Mouse (Mus musculus) lung, postnatal 0 days (tissue): ENCODE data around the gene Tmem201.

Experiments used
- CTCF ChIP-seq: IDR thresholded peaks from 2 replicates; pipeline ENCODE4 v1.5.1; 2016; ENCODE audit warnings: antibody characterized with exemption, mild to moderate bottlenecking
- EP300 ChIP-seq: IDR thresholded peaks from 2 replicates; pipeline ENCODE4 v1.6.1; 2016; ENCODE audit warnings: antibody characterized with exemption, mild to moderate bottlenecking, control low read depth

DNA sequence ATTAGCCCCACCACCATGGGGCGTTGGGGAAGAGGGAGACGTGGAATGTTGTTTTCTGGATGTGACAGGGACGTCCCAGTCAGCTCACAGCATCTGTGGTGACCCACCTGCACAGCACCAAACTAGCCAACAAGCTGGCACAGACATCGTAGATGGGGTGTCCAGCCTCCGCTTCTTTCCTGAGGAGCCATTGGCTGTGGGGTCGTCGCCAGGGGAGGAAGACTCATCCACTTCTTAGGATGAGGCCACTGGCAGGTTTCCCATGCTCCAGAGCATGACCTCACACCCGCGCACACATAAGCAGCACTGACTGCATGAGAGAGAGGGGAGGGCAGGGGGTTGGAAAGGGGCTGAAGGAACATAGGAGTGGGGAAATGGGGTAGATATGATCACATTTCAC, 42.1 kb upstream of the Tmem201 start:
- no peak for TF ChIP-seq CTCF
- TF ChIP-seq EP300, result no peak
